Mouse (Mus musculus) frontal cortex, adult 2 months (tissue): Measurements from ENCODE around the gene Ddhd1. TPM values are rescaled to one million over a fixed set of nuclear protein-coding genes. Genes with fewer than 3 reads are reported as not detected.

Experiments
- DNase-seq, 2 experiments: peaks; one replicate each; pipeline ENCODE4 v3.0.0; 2022; ENCODE audit warnings: low spot score in 1 of 2; ENCODE audit errors: extremely low spot score in 1 of 2
- polyA plus RNA-seq: library from polyadenylated mRNA; depleted of rRNA; stranded (reverse); fragments of >200 nt; gene quantifications from 2 replicates; pipeline ENCODE4 v1.2.3, GENCODE M21; 2012

Gene Ddhd1
- polyA plus RNA-seq, 1 experiment, result 88.4 TPM

DNA sequence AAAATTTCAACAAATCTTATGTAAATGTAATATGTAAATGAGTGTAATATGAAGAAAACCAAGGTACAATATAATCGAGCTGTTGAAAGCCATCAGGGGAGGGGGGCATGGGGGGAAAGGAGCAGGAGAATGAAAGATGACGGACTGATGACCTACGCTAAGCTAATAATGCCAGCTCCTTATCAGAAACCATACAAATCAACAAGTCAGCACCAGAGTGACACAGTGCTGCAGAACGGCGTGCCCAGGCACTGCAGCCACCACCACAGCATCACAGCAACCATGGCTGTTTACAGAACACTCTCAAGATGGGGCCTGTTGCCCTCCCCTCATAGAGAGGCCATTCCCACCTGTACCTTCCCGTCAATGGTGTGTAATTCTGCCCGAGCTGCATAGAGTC is 10.8 kb downstream of the Ddhd1 start:
- no peak for DNase-seq

DNA sequence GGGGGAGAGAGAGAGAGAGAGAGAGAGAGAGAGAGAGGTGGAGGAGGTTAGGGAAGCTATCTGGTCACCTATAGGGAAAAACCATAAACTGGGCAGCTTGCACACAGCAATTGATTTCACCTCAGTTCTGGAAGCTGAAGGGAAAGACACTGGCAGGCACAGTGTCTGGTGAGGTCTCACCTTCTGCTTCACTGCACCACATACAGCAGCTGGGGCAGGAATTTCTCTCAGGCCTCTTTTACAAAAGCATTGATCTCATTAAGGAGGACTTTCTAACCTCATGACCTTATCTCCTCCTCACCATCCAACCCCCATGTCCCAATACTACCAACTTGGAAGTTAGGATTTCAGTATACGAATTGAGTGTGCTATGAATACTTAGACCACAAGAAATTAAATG is 13.2 kb downstream of the Ddhd1 start:
- no peak for DNase-seq

DNA sequence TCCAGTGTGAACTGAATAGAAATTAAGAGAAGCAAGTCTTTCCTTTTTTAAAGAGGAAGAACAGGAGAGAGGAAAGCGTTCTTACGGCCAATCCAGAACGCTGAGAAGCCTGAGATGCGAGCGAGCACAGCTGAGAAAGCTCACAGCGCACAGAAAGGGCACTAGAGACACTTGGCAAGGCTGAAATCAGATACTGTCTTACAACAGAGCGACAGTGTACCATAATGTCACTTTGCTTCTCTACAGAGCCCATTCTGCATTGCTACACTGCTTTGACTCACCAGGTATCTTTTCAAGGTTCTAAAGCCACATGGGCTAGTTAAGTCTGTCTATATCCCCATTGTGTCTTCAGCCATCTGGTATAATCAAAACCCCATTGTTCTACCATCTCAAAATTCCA is 13.7 kb downstream of the Ddhd1 start:
- no peak for DNase-seq

DNA sequence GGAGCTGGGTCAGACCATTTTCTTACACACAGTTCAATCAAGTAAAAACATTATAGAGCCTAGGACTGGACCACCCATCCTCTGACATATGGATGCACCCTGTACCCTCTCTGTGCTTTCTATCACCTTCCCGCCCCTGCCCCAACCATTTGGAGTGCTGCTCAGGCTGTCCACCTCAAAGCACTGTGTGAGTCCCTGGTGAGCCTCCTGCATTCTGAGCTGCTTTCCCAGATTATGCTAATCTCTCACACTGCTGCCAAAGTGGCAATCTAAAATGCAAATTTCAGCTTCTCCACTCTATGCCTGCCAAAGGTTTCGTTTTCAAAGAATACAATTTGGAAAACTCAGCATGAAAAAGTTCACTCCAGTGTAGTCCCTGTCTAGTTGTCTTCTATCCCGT is 14.5 kb downstream of the Ddhd1 start:
- DNase-seq, result peak in 1 of 2 experiments; percentile 60

DNA sequence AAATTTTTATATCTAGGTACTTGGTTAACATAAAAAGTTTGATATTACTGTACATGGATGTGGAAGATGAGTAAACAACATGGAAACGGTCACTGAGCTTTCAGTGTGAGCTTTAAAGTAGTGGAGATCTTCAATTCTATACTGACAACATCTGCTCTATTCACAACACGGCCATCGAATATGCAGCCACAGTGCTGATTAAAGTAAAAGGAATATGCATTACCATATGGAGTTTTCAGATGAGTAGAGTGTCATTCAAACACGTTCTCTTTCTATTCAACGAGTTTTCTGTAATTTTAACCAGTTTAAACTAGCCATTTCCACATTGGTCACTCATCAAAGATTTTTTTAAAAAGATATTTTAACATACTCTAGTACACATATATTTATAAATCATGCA is 15.1 kb downstream of the Ddhd1 start:
- no peak for DNase-seq

DNA sequence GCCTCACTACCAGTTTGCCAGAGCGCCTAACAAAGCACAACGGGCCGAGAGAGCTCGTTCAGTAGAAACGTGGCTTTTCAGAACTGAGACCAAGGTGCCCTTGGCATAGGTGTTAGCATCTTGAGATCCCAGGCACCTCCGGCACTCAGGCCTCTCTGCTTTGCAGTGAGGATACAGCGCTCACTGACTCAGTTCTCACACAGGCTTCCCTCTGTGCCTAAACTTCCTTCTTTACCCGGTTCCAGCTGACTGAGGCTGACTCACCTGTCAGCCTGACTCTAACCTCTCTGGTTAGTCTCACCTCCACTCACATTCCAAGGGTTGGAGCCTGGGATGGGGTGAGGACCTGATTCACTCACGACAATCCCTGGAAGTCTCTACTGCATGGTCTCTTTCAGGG is 15.7 kb downstream of the Ddhd1 start:
- DNase-seq, result no peak

DNA sequence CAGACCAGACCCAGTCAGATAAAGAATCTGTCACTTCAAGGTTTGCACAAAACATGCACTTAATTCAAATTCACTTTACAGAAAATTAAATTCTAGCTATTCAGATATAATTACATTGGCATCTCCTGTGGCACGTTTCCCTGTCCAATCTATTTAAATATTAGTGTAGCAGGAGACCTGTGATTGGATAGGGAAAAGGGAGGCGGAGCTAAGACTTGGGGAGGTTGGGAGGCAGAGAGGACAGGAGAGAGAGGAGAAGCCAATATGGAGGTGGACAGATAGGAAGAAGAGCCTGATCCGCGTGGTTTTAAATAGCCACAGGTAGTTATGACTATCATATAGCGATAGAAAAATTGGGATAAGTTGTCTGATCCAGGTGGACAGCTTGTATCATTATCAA is 19.2 kb downstream of the Ddhd1 start:
- no peak for DNase-seq

DNA sequence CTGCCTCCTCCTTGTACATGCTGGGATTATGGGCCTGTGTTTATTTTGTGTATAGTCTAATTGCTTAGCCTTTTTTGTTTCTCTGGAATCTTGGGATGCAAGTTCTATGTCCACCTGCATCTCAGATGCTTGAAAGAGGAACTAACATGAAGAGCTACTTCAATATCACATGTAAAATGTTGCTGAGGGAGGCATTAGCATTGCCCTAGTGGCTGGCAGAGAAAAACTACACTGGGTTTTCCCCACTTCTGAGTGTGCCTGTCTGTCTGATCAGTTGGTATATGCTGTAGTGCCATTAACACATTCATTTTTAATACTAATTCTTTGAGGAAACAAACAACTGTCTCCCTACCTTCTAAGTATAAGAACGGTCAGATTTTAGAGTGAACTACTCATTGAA is 22.4 kb downstream of the Ddhd1 start:
- no peak for DNase-seq

DNA sequence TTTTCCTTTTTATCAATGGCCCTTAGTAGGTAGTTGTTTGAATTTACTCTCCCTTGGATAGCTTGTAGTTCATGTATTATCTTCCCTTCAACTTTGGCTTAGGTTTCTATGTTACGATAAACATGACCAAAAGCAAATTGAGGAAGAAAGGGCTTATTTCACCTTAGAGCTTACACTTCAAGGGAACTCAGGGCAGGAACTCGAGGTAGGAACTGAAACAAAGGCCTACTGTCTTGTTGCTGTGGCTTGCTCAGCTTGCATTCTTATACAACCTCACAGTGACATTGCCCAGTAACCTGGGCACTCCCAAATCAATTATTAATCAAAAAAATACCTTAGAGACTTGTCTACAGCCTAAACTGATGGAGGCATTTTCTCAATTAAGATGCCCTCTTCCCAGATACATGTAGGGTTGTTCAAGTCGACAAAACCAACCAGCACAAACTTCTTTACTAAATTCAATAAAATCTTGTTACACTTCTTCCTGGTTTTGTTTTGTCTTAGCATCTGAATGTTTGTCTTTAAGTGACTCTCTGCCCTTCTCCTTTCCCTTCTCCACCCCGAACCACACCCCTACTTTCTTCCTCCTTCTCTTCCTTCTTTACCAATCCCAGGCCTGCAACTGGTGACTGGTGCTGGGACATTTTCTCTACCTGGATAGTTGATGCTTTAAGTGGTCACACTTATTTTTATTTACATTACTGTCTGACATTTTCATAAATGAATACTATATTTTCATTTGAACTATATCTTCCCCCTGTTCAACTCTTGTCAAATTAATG is 25.0 kb downstream of the Ddhd1 start:
- no peak for DNase-seq

DNA sequence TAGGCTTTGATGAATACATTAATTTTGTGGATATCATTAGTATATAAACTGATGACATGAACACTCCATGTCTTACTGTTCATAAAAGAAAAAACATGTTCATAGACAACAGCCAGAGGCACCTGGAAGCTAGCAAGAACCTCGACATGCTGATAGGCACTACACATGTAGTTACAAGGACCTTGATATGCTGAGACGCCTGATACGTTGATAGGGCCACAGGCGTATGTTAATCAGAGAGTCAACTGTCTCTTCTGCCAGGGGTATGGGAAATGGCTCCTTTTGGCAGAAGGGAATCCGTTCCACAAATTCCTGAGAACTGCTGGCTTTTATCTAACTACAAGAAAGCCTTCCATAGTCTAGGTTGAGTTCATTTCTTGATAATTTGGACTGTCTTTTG is 27.4 kb downstream of the Ddhd1 start:
- DNase-seq, result no peak

DNA sequence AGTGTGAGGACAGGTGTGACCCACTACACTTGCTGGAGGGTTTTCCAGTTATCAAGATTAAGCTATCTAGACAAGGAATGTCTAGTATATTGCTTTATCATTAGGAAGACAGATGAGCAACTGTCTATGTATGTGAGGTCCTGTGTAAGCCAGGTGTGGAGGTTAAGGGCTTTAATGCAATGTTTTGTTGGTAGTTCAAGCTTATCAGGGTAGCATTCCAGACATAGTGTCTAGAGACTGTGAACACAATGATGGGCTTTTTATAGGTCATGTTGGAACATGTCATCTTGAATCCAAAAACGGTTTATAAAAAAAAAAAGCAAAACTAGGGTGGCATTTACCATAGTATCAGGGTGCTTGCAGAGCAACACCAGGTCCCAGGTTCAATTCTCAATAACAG is 28.0 kb downstream of the Ddhd1 start:
- no peak for DNase-seq

DNA sequence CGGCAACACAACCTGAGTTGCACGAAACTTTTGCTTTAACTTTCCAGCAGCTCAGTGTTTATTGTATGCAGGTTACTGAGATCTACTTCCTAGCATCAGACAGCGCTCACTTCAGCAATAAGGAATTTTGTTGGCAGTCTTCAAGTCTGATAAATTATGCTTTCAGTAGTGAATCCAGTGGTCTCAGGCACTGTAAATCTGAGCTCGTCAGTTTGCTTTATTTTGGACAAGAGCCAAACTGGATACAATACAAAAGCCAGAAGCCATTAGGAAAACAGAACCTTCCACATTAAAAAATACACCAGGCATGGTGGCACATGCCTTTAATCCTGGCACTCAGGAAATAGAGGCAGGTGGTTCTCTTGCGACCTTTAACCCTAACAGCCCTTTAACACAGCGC is 39.6 kb downstream of the Ddhd1 start:
- DNase-seq, result no peak

DNA sequence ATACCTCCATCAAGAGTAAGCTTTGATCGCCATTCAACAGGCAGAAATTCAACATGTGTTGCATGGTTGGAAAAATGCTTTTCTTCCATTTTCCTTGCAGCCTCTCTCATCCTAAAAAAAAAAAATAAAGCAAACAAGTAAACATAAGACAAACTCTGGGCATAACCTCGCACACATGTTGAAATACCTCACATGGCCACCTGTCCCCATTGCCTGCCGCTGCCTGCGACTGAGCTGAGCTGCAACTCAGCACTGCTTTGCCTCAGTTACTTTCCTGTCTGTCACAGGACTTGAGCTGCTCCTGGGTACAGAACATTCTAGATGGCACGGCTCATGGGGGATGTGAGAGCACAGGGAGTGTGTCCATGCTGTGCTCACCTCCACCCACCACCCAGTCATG is 41.4 kb downstream of the Ddhd1 start:
- DNase-seq, result no peak

DNA sequence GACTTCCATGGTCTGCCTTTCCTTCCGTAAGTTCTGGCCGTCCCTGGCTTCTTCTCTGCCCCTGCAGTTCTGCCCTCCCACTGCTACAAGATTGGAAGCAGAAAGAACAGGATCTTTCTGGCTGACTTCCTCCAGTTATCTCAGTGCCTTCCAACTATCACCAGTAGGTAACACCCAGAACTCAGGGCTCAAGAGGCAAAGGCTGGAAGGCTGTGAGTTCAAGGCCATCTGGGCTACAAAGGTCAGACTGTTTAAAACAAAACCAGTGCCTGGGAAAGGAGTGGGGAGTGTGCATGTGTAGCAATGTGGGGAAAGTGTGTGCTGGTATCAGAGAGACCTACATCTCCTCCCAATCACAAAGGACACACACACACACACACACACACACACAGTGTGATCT is 42.2 kb downstream of the Ddhd1 start:
- DNase-seq, result no peak

DNA sequence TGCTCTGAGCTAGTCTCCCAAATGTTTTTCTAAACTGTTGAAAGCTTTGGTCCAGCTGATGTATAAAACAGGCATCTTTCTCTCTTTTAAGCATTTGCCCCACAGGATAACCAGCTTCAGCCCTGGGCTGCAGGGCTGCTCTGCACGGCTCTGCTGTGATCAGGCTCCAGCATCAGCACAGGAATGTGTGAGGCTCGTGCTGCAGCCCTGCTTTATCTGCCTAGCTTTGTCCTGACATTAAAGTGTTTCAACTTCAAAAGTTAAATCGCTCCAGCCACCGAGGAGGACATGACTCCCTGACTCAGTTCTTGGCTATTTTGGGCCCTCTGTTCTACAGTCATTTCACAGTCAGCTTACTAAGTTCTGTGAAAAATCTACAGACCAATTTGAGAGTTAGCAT is 43.1 kb downstream of the Ddhd1 start:
- no peak for DNase-seq

DNA sequence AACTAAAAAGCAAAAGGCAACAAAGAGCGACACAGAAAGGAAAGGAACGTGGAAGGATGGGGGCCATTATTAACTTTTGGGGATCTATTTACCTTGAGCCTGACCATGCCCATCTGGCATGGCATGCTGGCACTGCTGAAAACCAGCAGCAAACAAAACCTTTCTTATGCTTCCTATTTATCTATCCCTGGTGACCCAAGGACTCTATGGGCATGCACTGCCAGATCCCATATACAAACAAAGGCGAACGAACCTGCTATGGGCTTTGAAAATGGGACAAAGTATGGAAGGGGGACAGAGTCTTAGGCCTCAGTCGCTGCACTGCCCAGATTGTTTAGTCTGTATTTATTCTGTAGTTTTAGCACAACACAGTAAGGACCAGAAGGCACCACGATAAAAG is 43.5 kb downstream of the Ddhd1 start:
- DNase-seq, result no peak

DNA sequence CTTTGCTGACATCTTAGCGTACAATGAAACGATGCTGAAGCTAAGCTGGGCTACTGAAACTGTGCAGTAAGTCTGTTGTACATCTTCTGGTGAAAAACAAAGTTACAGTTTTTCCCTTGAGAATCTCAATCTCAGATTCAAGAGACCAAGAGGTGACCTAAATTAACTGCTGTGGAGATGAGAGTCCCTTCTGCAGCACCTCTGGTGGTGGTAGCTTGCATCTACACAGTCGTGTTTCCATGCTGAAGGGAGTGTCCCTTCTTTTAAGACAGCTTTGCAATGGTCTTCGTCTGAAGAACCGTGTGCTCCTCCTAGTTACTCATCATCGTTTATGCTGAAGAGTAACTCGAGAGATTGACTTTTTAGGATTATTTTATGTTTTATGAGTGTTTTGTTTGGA is 46.3 kb downstream of the Ddhd1 start:
- no peak for DNase-seq

DNA sequence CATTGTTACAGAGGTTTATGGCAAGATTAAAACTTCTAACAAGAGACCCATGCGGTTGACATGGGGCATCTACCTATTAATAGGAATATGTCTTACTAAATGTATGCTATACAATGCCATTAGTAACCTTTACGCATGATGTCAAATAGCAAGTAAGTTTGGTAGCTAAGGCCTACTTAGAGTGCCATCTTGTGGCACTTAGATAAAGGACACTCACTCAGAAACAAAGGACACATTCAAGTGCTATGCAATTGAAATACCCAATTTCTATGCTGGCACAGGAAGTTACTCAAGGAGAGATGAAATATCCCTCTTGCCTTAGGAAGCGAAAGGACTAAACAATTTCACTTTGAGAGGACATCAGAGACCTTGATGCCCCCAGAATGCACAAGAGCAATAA is 55.9 kb downstream of the Ddhd1 start:
- peak in 1 of 2 experiments; percentile 59 for DNase-seq

DNA sequence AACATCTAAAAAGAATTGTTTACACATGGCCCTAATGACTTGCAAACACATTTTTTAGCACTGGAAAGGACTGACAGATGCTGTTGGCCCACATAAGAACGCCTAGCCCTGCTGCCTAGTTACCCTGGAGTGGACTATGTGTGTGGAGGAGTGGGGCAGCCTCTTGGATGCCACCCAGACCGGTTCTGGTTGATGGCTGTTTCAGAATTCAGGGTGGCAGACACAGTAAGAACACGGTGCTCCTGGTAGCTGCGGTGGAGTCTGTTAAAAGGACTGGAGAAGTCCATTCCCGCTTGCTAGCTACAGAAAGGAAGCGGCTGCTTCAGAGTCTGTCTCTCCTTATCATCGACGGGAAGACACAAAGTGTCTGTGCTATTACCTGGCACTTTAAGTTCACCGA is 57.4 kb downstream of the Ddhd1 start:
- peak; percentile 30 to 41 for DNase-seq

DNA sequence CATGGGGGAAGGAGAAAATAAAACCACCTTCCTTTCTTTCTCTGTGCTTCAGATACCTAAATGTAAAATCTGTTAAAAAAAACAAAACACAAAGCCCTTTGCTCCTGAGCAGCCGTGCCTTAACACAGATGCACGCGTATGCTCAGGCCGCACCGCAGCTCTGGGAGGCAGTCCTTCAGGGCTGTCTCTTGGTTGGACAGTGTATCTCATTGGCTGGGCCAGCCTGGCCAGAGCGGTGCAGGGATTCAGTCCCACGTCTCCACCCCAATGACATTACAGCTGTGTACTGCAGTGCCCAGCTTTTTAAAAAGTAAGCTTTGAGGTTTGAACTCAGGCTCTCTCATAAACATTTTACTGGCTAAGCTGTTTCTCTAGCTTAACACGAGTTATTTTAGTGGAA is 60.1 kb downstream of the Ddhd1 start:
- DNase-seq, result no peak

DNA sequence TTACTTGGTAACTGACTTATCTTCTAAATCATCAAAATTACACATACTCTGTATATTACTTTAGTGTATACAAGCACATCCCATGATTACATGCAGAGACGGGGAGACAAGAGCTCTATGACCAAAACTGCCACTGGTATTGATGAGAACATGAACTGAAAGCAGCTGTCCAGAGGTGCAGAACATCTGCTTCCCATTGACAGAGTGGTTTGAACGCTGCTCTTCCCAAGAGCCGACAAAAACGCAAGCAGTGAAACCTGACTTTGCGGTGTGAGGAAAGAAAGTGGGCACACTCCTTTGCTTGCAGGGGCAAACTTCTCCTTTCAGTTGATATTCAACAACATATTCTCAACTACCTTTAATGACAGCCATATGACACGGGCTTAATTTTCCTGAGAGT is 64.7 kb downstream of the Ddhd1 start:
- DNase-seq, result no peak

DNA sequence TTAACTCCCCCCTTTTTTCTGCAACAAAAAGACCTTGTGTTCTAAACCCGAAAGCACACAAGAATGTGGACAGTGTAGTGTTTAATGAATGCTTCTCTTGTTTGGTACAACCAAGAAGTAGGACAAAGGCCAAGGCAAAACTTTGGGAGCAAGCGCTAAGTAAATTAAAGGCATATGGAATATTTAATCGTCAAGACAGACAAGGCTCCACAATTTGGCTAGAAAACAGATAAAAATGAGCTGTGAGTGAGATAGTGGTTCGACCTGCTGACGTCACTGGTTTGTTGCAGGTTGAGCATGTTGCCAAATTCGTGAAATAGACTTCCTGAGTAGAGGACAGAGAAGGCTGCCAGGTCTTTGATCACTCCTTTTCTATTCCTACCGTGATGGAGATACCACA is 69.5 kb downstream of the Ddhd1 start:
- DNase-seq, result no peak

DNA sequence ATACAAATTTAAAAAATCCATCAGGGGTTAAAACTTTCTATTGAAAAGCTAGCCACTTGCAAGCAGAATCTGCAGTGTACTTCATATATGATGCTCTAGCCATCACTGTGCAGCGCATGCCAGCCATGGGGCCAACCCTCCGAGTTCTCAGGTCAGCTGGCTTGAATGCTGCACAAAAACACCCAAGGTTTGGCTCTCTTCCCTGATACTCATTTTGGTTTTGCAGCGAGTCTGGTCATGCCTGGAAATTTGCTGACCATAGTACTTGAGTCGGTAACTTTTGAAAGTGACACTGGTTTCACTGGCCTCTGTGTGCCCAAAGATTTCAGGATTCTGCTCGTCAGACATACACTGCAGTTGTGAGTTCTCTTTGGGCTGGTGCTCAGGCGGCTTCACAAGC is 70.4 kb downstream of the Ddhd1 start:
- no peak for DNase-seq
